Comparison of ENCODE assay signal across 9 mouse cellular contexts in genomic region chr7:62428337-62428736, GRCm38 (mm10). TPM values are rescaled to one million over a fixed set of nuclear protein-coding genes. Genes with fewer than 3 reads are reported as not detected.
DNase-seq lines count a peak whose midpoint lies in the region; ATAC-seq and TF ChIP-seq lines count a peak whose summit lies in the region.
"Had no signal": no experiment of that assay in that cellular context is flagged by ENCODE, and none has a peak within 500 bp of the region (broad histone marks: within the 10 kb centered on the region; RNA-seq: fewer than 3 reads in every experiment).

No protein-coding gene starts in this region.

- no peak overlapping the region for H3K4me3 ChIP-seq in heart, adult 2 months
- no peak overlapping the region for H3K4me3 ChIP-seq in midbrain, embryonic 11.5 days (ENCODE audit: low read depth, low read length)
- no peak overlapping the region for H3K4me3 ChIP-seq in midbrain, embryonic 16.5 days (ENCODE audit: low read depth, low read length)
- H3K4me3 ChIP-seq: myocyte had no signal

- intact Hi-C loops in heart, adult 2 months (cut with DNase I) = no loop called here

- H3K36me3 ChIP-seq in heart, adult 2 months (ENCODE audit: control insufficient read depth, insufficient read depth, low read length) = no peaks in the 10 kb centered on the region
- no peaks in the 10 kb centered on the region for H3K36me3 ChIP-seq in midbrain, embryonic 11.5 days (ENCODE audit: control insufficient read depth, insufficient read depth, low read length)
- H3K36me3 ChIP-seq in midbrain, embryonic 16.5 days (ENCODE audit: control insufficient read depth, insufficient read depth, low read length) = no peaks in the 10 kb centered on the region

- TF ChIP-seq POLR2A in heart, adult 2 months (IDR thresholded peaks at IDR 0.05; ENCODE audit: insufficient read depth, low read depth, low read length) = no peak

- no peak overlapping the region for H3K9ac ChIP-seq in heart, adult 2 months (ENCODE audit: low read depth, low read length)
- H3K9ac ChIP-seq in midbrain, embryonic 11.5 days (ENCODE audit: low read length) = no peak overlapping the region
- H3K9ac ChIP-seq in midbrain, embryonic 16.5 days (ENCODE audit: low read depth, low read length) = no peak overlapping the region

- H3K27ac ChIP-seq in heart, adult 2 months = no peak overlapping the region
- H3K27ac ChIP-seq in midbrain, embryonic 11.5 days (ENCODE audit: low read depth, low read length) = no peak overlapping the region
- no peak overlapping the region for H3K27ac ChIP-seq in midbrain, embryonic 16.5 days (ENCODE audit: low read length)

- H3K4me2 ChIP-seq in midbrain, embryonic 11.5 days = no peak overlapping the region
- H3K4me2 ChIP-seq in midbrain, embryonic 16.5 days (ENCODE audit: low read length) = no peak overlapping the region

- TF ChIP-seq CTCF in heart, adult 2 months (IDR thresholded peaks at IDR 0.05) = peak; percentile 82

- no peak for ATAC-seq in midbrain, embryonic 11.5 days (ENCODE audit: low FRiP score)
- no peak for ATAC-seq in midbrain, embryonic 16.5 days

- no peaks in the 10 kb centered on the region for H3K79me2 ChIP-seq in heart, adult 2 months (replicated peaks; ENCODE audit: control insufficient read depth, insufficient read depth, low read length)

- no peaks in the 10 kb centered on the region; the same call in 1 of the 2 replicates for H3K9me3 ChIP-seq in midbrain, embryonic 11.5 days (ENCODE audit: control insufficient read depth, low read length)
- H3K9me3 ChIP-seq in midbrain, embryonic 16.5 days (replicated peaks; ENCODE audit: control insufficient read depth, low read length, poor library complexity, severe bottlenecking) = no peaks in the 10 kb centered on the region; the same call in 1 of the 2 replicates

- DNase-seq in heart, adult 2 months = peak in 1 of 2 experiments; percentile 20
- DNase-seq in heart, adult 9 months (ENCODE audit: low spot score in 2 of 2) = no peak
- peak; percentile 91 for DNase-seq in midbrain, embryonic 11.5 days (ENCODE audit: low spot score, missing footprints)
- peak; percentile 29 for DNase-seq in adrenal gland, postnatal 14 days
- peak; percentile 51 to 55 for DNase-seq in kidney, postnatal 4 days
- DNase-seq in thymus, postnatal 36 days = no peak
- no peak for DNase-seq in urinary bladder, postnatal 14 days (ENCODE audit: low spot score)

- no peaks in the 10 kb centered on the region for H3K27me3 ChIP-seq in heart, adult 2 months (ENCODE audit: control insufficient read depth, insufficient read depth, low read length)
- H3K27me3 ChIP-seq in midbrain, embryonic 11.5 days (ENCODE audit: control insufficient read depth, insufficient read depth, low read length) = no peaks in the 10 kb centered on the region
- H3K27me3 ChIP-seq in midbrain, embryonic 16.5 days (ENCODE audit: control insufficient read depth, insufficient read depth, low read depth, low read length) = no peaks in the 10 kb centered on the region

- no peaks in the 10 kb centered on the region for H3K4me1 ChIP-seq in heart, adult 2 months (ENCODE audit: control insufficient read depth, insufficient read depth, low read length)
- no peaks in the 10 kb centered on the region for H3K4me1 ChIP-seq in midbrain, embryonic 11.5 days (ENCODE audit: control insufficient read depth, insufficient read depth, low read length)
- H3K4me1 ChIP-seq in midbrain, embryonic 16.5 days (ENCODE audit: control insufficient read depth, insufficient read depth, low read length) = no peaks in the 10 kb centered on the region

- WGBS in heart, adult 2 months = 19% methylated on average over 8 of the region's 8 CpGs
- 22% methylated on average over 8 of the region's 8 CpGs for WGBS in midbrain, embryonic 11.5 days
- WGBS in midbrain, embryonic 16.5 days = 19% methylated on average over 8 of the region's 8 CpGs

- no peak for TF ChIP-seq EP300 in heart, adult 2 months (IDR thresholded peaks at IDR 0.05; ENCODE audit: insufficient read depth, low read depth, low read length)

RNA-seq across cellular contexts. Expression of gene Mkrn3, which starts 8.4 kb away (rescaled TPM):
- total RNA-seq in heart, adult 2 months (2021) = under 1 TPM; 0.23 to 0.30 TPM
- polyA plus RNA-seq in heart, adult 2 months (2012; rRNA removed) = 0.27 and 0.53 TPM in 2 replicates
- polyA plus RNA-seq in midbrain, embryonic 11.5 days (2014; fragmentation: Nextera tagmentation; extraction: Ambion mirVana) = 21.9 and 22.4 TPM in 2 replicates
- 28.6 and 30.0 TPM in 2 replicates for polyA plus RNA-seq in midbrain, embryonic 16.5 days (2015; fragmentation: Nextera tagmentation; extraction: Ambion mirVana)
- total RNA-seq in adrenal gland, postnatal 14 days (2021) = 0.78 and 1.4 TPM in 2 replicates

RNA-seq across cellular contexts. Expression of gene Peg12, which starts 36.0 kb away (rescaled TPM):
- total RNA-seq in heart, adult 2 months (2021) = 1 to 10 TPM in 1 of 2 experiments, under 1 TPM in 1; 0.91 to 1.0 TPM
- 0.25 and 0.50 TPM in 2 replicates for polyA plus RNA-seq in heart, adult 2 months (2012; rRNA removed)
- 77.6 and 77.8 TPM in 2 replicates for polyA plus RNA-seq in midbrain, embryonic 11.5 days (2014; fragmentation: Nextera tagmentation; extraction: Ambion mirVana)
- 7.8 and 10.0 TPM in 2 replicates for polyA plus RNA-seq in midbrain, embryonic 16.5 days (2015; fragmentation: Nextera tagmentation; extraction: Ambion mirVana)
- total RNA-seq in adrenal gland, postnatal 14 days (2021) = 3.9 and 4.3 TPM in 2 replicates

RNA-seq across cellular contexts. Expression of gene Magel2, which starts 51.5 kb away (rescaled TPM):
- not detected for total RNA-seq in heart, adult 2 months (2021)
- 0.02 TPM in 1 of 2 replicates, not detected in the other for polyA plus RNA-seq in heart, adult 2 months (2012; rRNA removed)
- polyA plus RNA-seq in midbrain, embryonic 11.5 days (2014; fragmentation: Nextera tagmentation; extraction: Ambion mirVana) = 8.6 and 9.6 TPM in 2 replicates
- 22.4 and 26.1 TPM in 2 replicates for polyA plus RNA-seq in midbrain, embryonic 16.5 days (2015; fragmentation: Nextera tagmentation; extraction: Ambion mirVana)
- total RNA-seq in adrenal gland, postnatal 14 days (2021) = 2.0 and 3.1 TPM in 2 replicates
- polyA plus RNA-seq: myocyte had no signal

Comparison
In these comparisons a context has a peak if more than half of its experiments do, and no peak if none do; other contexts are left out.
1. DNase-seq: peak in midbrain, embryonic 11.5 days (single experiment), adrenal gland, postnatal 14 days (single experiment) and kidney, postnatal 4 days (2 of 2); none in heart, adult 9 months (0 of 2), thymus, postnatal 36 days (0 of 2) and urinary bladder, postnatal 14 days (single experiment).
2. RNA of gene Mkrn3, which starts 8.4 kb away (polyA plus RNA-seq): 28.6 to 30.0 TPM in midbrain, embryonic 16.5 days and 21.9 to 22.4 TPM in midbrain, embryonic 11.5 days; 0.27 to 0.53 TPM in heart, adult 2 months; every median in the first group is over 10 times any median in the second.